Mouse (Mus musculus): ENCODE data around the gene Ksr1. TPM values are rescaled to one million over a fixed set of nuclear protein-coding genes. Genes with fewer than 3 reads are reported as not detected.
"Not testable (repeated sequence)": the region's sequence is repeated elsewhere in the genome, so short reads cannot be mapped to it uniquely, and the experiment has no call there.

Gene Ksr1
- polyA plus RNA-seq, 1 experiment from 2014 or later = 2.8 TPM

DNA sequence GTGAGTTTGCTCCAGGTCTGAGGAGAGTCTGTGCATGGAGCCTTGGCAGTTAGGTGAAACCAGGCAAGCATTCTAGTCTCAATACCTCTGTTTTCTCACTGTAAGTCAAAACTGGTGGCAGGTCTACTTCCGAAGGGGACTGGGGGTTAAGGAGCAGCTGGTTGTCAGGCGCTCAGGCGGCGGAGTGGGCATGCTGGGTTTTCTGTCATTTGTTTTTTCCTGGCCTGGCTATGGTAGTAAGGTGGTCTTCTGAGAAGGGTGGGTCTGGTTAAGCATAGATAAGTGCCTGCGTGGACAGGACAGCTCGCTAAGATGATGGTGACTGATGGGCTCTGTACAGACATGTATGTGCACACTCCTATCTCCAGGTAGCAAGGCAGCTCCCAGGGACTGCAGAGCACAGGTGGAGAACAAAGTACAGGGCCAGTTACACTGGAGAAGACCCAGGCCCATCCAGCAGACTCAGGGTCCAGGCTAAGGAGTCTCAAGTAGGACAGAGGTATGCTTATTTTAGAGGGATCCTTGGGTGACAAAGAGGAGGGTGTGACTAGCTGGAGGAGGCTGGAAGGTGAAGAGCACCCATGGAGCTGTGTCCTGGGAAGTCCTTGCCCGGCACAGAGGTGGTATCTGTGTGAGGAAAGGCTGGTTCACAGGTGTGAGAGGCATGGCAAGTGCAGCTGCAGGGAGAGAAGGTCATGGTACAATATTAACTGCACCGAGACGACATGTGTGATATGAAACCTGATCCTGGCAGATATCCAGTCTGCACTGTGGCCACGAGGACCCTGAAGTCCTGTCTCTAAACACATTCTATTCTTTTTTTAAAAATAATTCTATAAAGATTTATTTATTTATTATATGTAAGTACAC is 142.2 kb downstream of the Ksr1 start:
- WGBS = 91% methylated on average over 10 of the region's 10 CpGs
- Histone ChIP-seq H3K4me3 (no peak overlapping the region), H3K27me3 (ENCODE audit: poor library complexity, severe bottlenecking) (no peaks in the 10 kb centered on the region), H3K36me3 (replicated peaks) (no peaks in the 10 kb centered on the region), H3K9me3 (no peaks in the 10 kb centered on the region), H3K4me1 (peaks cover 21% of the 10 kb centered on the region), H3K27ac (no peak overlapping the region)
- no peak for DNase-seq (ENCODE audit: extremely low spot score, low spot score)

DNA sequence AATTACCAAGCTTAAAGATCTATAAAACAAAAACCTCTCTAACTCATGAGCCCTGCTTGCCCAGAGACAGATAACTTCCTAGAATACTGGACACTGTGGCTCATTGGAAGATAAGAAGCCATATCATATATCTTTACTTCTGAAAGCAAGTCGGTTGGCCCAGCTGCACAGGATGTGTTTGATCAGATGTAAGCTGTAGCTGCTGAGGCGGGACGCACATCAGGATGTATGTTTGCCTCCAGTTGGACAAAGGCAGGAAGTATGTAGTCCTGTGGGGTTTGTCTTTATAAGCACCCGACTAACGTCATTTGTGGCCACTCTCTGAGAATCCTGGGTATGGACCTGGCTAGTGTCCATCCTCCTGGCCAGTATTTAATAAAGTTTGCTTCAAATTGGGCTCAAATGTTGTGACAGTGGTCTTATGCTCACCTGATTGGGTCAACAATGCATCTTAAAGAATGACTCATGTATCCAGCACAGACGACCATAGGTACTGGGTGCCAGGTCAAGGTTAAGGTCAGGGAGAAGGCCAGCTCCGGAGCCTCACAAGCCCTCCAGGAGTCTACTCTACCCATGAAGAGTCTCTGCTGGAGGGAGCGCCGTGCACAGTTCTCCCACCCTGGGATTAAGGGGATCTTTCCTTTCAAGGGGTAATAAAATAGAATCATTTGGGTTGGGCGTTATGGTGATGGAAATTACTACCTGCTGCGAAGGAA is 143.0 kb downstream of the Ksr1 start:
- WGBS = 82% methylated on average over 11 of the region's 11 CpGs
- Histone ChIP-seq H3K9me3 (no peaks in the 10 kb centered on the region; the same call in 1 of the 2 replicates), H3K27ac (peak overlapping the region; percentile 60; the same call in 1 of the 2 replicates), H3K27me3 (ENCODE audit: poor library complexity, severe bottlenecking) (no peaks in the 10 kb centered on the region), H3K36me3 (replicated peaks) (no peaks in the 10 kb centered on the region), H3K4me1 (peaks cover 21% of the 10 kb centered on the region), H3K4me3 (no peak overlapping the region)
- DNase-seq (ENCODE audit: extremely low spot score, low spot score) = no peak

- Histone ChIP-seq H3K27ac (peak overlapping the region; percentile 60), H3K27me3 (ENCODE audit: poor library complexity, severe bottlenecking) (no peaks in the 10 kb centered on the region), H3K4me1 (peaks cover 18% of the 10 kb centered on the region), H3K36me3 (replicated peaks) (no peaks in the 10 kb centered on the region), H3K9me3 (peaks cover 2% of the 10 kb centered on the region), H3K4me3 (no peak overlapping the region)
- 77% methylated on average over 5 of the region's 5 CpGs for WGBS
- DNase-seq (ENCODE audit: extremely low spot score, low spot score) = no peak
These were observed 143.7 kb downstream of the Ksr1 start for GRCm38 (mm10) chr11:79002551-79002951.

GRCm38 (mm10) chr11:79001871-79002270 is 144.3 kb downstream of the Ksr1 start:
- DNase-seq (ENCODE audit: extremely low spot score, low spot score) = no peak
- H3K27ac ChIP-seq = peak overlapping the region; percentile 60; the same call in 1 of the 2 replicates
- 90% methylated on average over 4 of the region's 4 CpGs for WGBS

GRCm38 (mm10) chr11:78999118-78999517 is 147.1 kb downstream of the Ksr1 start:
- DNase-seq (ENCODE audit: extremely low spot score, low spot score) = no peak
- H3K27me3 ChIP-seq (ENCODE audit: poor library complexity, severe bottlenecking) = no peaks in the 10 kb centered on the region
- peaks cover 29% of the 10 kb centered on the region for H3K9me3 ChIP-seq
- WGBS = 44% methylated on average over 6 of the region's 6 CpGs
- H3K4me3 ChIP-seq = no peak overlapping the region
- peaks cover 18% of the 10 kb centered on the region for H3K4me1 ChIP-seq
- H3K36me3 ChIP-seq (replicated peaks) = no peaks in the 10 kb centered on the region
- no peak overlapping the region for H3K27ac ChIP-seq

More at GRCm38 (mm10) chr11:79001871-79002270, 144.3 kb downstream of the Ksr1 start:
- peaks cover 9% of the 10 kb centered on the region for H3K9me3 ChIP-seq
- H3K36me3 ChIP-seq (replicated peaks) = no peaks in the 10 kb centered on the region
- no peak overlapping the region for H3K4me3 ChIP-seq
- H3K27me3 ChIP-seq (ENCODE audit: poor library complexity, severe bottlenecking) = no peaks in the 10 kb centered on the region
- peaks cover 18% of the 10 kb centered on the region for H3K4me1 ChIP-seq

GRCm38 (mm10) chr11:78990875-78991543 is 155.2 kb downstream of the Ksr1 start:
- not testable (repeated sequence) for H3K4me3 ChIP-seq; H3K4me1 ChIP-seq; DNase-seq (ENCODE audit: extremely low spot score, low spot score); H3K27ac ChIP-seq; H3K36me3 ChIP-seq (replicated peaks); H3K27me3 ChIP-seq (ENCODE audit: poor library complexity, severe bottlenecking)
- peaks cover 27% of the 10 kb centered on the region for H3K9me3 ChIP-seq
- 79% methylated on average over 5 of the region's 5 CpGs for WGBS

GRCm38 (mm10) chr11:78990096-78990495 is 156.1 kb downstream of the Ksr1 start:
- Histone ChIP-seq H3K4me3 (no peak overlapping the region), H3K36me3 (replicated peaks) (no peaks in the 10 kb centered on the region), H3K4me1 (no peaks in the 10 kb centered on the region), H3K27me3 (ENCODE audit: poor library complexity, severe bottlenecking) (no peaks in the 10 kb centered on the region), H3K9me3 (peaks cover 20% of the 10 kb centered on the region), H3K27ac (no peak overlapping the region)
- no peak for DNase-seq (ENCODE audit: extremely low spot score, low spot score)
- WGBS = 92% methylated on average over 9 of the region's 9 CpGs

DNA sequence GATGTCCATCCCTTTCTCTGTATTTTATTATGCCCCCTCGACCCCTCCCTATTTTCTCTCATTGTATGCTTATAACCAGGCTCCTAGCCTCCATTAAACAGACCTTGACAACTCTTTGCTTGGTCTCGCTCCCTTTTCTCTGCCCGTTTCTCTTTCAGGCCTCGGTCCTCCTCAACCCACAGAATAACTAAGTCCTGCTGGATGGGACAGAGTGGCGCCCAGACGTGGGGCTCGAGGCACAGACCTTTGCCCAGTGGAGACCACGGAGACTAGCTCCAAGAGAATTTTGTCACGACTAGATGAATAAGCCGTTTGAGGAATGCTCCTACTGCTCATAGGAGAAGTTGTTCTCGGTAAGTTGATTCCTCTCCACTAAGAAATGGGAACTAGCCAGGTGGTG is 157.0 kb downstream of the Ksr1 start:
- 93% methylated on average over 11 of the region's 11 CpGs for WGBS
- peaks cover 15% of the 10 kb centered on the region for H3K9me3 ChIP-seq
- not testable (repeated sequence) for H3K4me1 ChIP-seq; H3K4me3 ChIP-seq; H3K36me3 ChIP-seq (replicated peaks); H3K27ac ChIP-seq; DNase-seq (ENCODE audit: extremely low spot score, low spot score); H3K27me3 ChIP-seq (ENCODE audit: poor library complexity, severe bottlenecking)

DNA sequence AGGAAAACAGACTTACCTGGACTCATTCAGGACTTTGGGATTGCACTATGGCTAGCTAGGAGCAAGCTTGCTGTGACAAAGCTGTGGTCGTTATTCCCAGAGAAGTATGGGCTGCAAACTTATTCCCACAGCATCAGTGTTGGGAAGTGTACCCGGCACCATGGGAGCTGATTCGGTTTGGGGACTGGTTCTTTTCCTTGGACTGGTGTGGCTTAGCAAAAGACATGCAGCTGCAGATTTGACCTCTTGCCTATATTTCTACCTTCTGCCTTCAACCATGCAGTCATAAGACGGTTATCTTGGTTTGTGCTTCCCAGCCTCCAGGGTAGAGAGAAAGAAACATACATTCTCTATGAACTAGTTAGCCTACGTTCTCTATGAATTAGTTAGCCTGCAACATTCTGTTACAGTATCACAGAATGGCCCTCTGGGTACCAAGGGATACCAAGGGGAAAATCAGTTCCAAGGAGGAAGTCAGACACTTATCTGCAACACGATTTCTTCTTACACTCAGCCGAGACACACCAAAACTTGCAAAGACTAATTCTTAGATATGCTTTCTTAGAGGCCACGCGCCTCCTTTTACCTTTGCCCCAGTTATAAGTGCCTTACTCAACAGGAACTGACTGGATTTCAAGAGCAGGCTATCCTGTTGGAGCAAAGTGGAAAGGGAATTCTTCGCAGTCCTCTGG is 159.8 kb downstream of the Ksr1 start:
- no peak for DNase-seq (ENCODE audit: extremely low spot score, low spot score)
- Histone ChIP-seq H3K4me3 (no peak overlapping the region), H3K36me3 (replicated peaks) (no peaks in the 10 kb centered on the region), H3K27ac (no peak overlapping the region), H3K9me3 (peaks cover 6% of the 10 kb centered on the region), H3K27me3 (ENCODE audit: poor library complexity, severe bottlenecking) (no peaks in the 10 kb centered on the region), H3K4me1 (no peaks in the 10 kb centered on the region)
- WGBS = 94% methylated on average over 10 of the region's 10 CpGs

DNA sequence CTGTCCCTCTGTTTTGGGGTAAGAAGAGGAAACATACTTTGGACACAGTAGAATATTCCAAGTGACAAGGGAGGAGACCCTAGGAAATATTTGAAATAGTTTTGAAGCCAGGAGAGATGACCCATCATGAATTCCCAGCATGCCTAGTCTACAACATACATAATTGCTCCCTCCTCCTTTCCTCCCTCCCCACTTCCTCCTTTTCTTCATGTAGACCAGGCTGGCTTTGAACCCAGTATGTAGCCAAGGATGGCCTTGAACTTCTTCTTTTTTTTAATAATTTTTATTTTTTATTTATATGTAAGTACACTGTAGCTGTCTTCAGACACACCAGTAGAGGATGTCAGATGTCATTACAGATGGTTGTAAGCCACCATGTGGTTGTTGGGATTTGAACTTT is 160.7 kb downstream of the Ksr1 start:
- H3K4me1 ChIP-seq = no peaks in the 10 kb centered on the region
- no peaks in the 10 kb centered on the region for H3K36me3 ChIP-seq (replicated peaks)
- no peak for DNase-seq (ENCODE audit: extremely low spot score, low spot score)
- peaks cover 6% of the 10 kb centered on the region for H3K9me3 ChIP-seq
- no peaks in the 10 kb centered on the region for H3K27me3 ChIP-seq (ENCODE audit: poor library complexity, severe bottlenecking)
- no peak overlapping the region for H3K4me3 ChIP-seq
- no peak overlapping the region for H3K27ac ChIP-seq

DNA sequence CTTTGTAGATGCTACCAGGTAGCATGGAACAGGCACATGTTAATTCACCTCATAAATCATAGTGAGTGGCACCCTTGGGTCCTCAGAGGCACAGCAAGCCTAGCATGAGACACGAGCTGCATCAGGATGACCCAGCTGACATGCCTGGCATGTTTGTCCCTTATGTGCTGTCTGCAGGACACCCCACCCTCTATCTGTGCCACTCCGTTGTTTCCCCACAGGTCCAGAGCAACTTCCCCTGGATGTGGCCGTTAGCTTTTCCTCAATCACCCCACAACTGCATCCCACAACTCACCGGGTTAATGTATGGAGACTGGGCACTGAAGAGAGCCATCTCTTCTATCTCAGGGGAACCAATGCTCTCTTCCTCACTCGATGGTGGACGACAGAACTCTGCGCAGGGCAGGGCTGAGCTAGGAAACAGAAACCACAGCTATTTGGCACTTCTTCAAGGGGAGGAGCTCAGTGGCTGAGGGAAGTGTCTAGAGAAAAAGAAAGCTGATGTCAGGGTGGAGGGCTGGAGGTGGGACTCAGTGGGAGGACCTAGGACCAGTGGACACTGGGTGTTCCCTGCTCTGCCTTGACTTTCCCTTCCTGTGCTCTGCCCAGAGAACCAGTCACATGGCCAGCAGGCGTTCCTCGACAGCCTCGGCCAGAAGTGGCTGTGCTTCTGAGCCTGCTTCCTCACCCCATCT is 161.6 kb downstream of the Ksr1 start, which contains the start of gene Lgals9:
TSS of gene Lgals9 (minus strand) at position 464 of the 695 bp plus-strand sequence.
- 80% methylated on average over 10 of the region's 10 CpGs for WGBS

GRCm38 (mm10) chr11:78983539-78983938 is 162.7 kb downstream of the Ksr1 start:
- H3K4me1 ChIP-seq = no peaks in the 10 kb centered on the region
- no peak overlapping the region for H3K4me3 ChIP-seq
- no peak for DNase-seq (ENCODE audit: extremely low spot score, low spot score)
- no peaks in the 10 kb centered on the region for H3K9me3 ChIP-seq
- no peaks in the 10 kb centered on the region for H3K36me3 ChIP-seq (replicated peaks)
- no peak overlapping the region for H3K27ac ChIP-seq
- 85% methylated on average over 7 of the region's 7 CpGs for WGBS
- no peaks in the 10 kb centered on the region for H3K27me3 ChIP-seq (ENCODE audit: poor library complexity, severe bottlenecking)

More for the DNA sequence above, 161.6 kb downstream of the Ksr1 start, which contains the start of gene Lgals9:
- Histone ChIP-seq H3K9me3 (no peaks in the 10 kb centered on the region), H3K36me3 (replicated peaks) (no peaks in the 10 kb centered on the region), H3K4me1 (no peaks in the 10 kb centered on the region), H3K27me3 (ENCODE audit: poor library complexity, severe bottlenecking) (no peaks in the 10 kb centered on the region), H3K27ac (no peak within 1 kb of the TSS), H3K4me3 (no peak within 1 kb of the TSS)
- DNase-seq (ENCODE audit: extremely low spot score, low spot score) = no peak
